Mouse (Mus musculus) C2C12 (cell line): ENCODE data around the gene Akap9. TPM values are rescaled to one million over a fixed set of nuclear protein-coding genes. Genes with fewer than 3 reads are reported as not detected.

Source experiments
- H3K27me3 ChIP-seq: one replicate; pipeline ENCODE4 v1.6.1; 2011; ENCODE audit not compliant: control insufficient read depth, insufficient read depth, insufficient read length
- H3K36me3 ChIP-seq: one replicate; pipeline ENCODE4 v1.6.1; 2011; ENCODE audit not compliant: control insufficient read depth, insufficient read depth
- H3K4me3 ChIP-seq: one replicate; pipeline ENCODE4 v1.5.1; 2011; ENCODE audit warnings: mild to moderate bottlenecking, control low read depth; ENCODE audit not compliant: poor library complexity, insufficient read depth, severe bottlenecking
- H3K79me2 ChIP-seq: one replicate; pipeline ENCODE4 v1.6.1; 2011; ENCODE audit not compliant: control insufficient read depth, insufficient read depth
- H3K79me3 ChIP-seq: one replicate; pipeline ENCODE4 v1.6.1; 2011; ENCODE audit warnings: low read depth, control low read depth
- H3ac ChIP-seq: one replicate; pipeline ENCODE3; 2011; ENCODE audit warnings: low read depth; ENCODE audit not compliant: control insufficient read depth, insufficient read length
- CEBPB ChIP-seq: IDR thresholded peaks from one replicate; pipeline ENCODE4 v1.6.1; 2011; ENCODE audit warnings: low read depth, mild to moderate bottlenecking, control low read depth, moderate library complexity
- CTCF ChIP-seq: IDR thresholded peaks from one replicate; pipeline ENCODE4 v1.5.1; 2011; ENCODE audit not compliant: control insufficient read depth, insufficient read depth, insufficient read length
- FOSL1 ChIP-seq: IDR thresholded peaks from one replicate; pipeline ENCODE4 v1.8.0; 2011; ENCODE audit warnings: mild to moderate bottlenecking, low read length; ENCODE audit not compliant: poor library complexity, insufficient read depth, severe bottlenecking
- MAX ChIP-seq: IDR thresholded peaks from one replicate; pipeline ENCODE4 v1.6.1; 2011; ENCODE audit warnings: mild to moderate bottlenecking, control low read depth
- MYOD1 ChIP-seq: IDR thresholded peaks from one replicate; pipeline ENCODE4 v1.6.1; 2011; ENCODE audit warnings: low read depth; ENCODE audit not compliant: control insufficient read depth, insufficient read length
- MYOG ChIP-seq: IDR thresholded peaks from one replicate; pipeline ENCODE4 v1.6.1; 2011; ENCODE audit not compliant: control insufficient read depth, insufficient read length; ENCODE audit errors: extremely low read depth
- USF1 ChIP-seq: IDR thresholded peaks from one replicate; pipeline ENCODE4 v1.6.1; 2011; ENCODE audit warnings: low read depth, mild to moderate bottlenecking, control low read depth, moderate library complexity
- polyA plus RNA-seq: library from polyadenylated mRNA; unstranded; fragments of >200 nt; fragmentation: generic; extraction: Trizol; gene quantifications from one replicate; pipeline ENCODE4 v1.2.1, GENCODE M21; 2012; ENCODE audit warnings: missing spikeins

Gene Akap9
- polyA plus RNA-seq, 1 experiment = 2.1 TPM

GRCm38 (mm10) chr5:3973764-3974163 lies 45.9 kb downstream of the Akap9 start:
- Histone ChIP-seq H3K79me3 (no peaks in the 10 kb centered on the region), H3K27me3 (no peaks in the 10 kb centered on the region), H3K4me3 (no peak overlapping the region), H3K36me3 (peaks cover 15% of the 10 kb centered on the region), H3K79me2 (no peaks in the 10 kb centered on the region), H3ac (no peak overlapping the region)
- TF ChIP-seq FOSL1 (no peak), MAX (no peak), CTCF (no peak), USF1 (no peak), MYOD1 (no peak), CEBPB (no peak), MYOG (no peak)

- Histone ChIP-seq H3K4me3 (no peak overlapping the region), H3ac (no peak overlapping the region), H3K36me3 (peaks cover 15% of the 10 kb centered on the region)
Observed at GRCm38 (mm10) chr5:3974896-3975295, 47.0 kb downstream of the Akap9 start.

GRCm38 (mm10) chr5:3976111-3976510 lies 48.3 kb downstream of the Akap9 start:
- H3K79me2 ChIP-seq = no peaks in the 10 kb centered on the region
- TF ChIP-seq FOSL1 = no peak
- no peak for TF ChIP-seq CTCF
- no peak for TF ChIP-seq USF1
- no peak for TF ChIP-seq MYOD1
- no peak for TF ChIP-seq CEBPB
- no peak for TF ChIP-seq MYOG
- no peak for TF ChIP-seq MAX
- H3K4me3 ChIP-seq = no peak overlapping the region
- no peaks in the 10 kb centered on the region for H3K27me3 ChIP-seq
- H3ac ChIP-seq = no peak overlapping the region
- H3K36me3 ChIP-seq = peaks cover 15% of the 10 kb centered on the region
- H3K79me3 ChIP-seq = no peaks in the 10 kb centered on the region

More at GRCm38 (mm10) chr5:3974896-3975295, 47.0 kb downstream of the Akap9 start:
- TF ChIP-seq MYOG (no peak), CEBPB (no peak)
- Histone ChIP-seq H3K79me3 (no peaks in the 10 kb centered on the region), H3K79me2 (no peaks in the 10 kb centered on the region), H3K27me3 (no peaks in the 10 kb centered on the region)

GRCm38 (mm10) chr5:3977904-3978303 lies 50.0 kb downstream of the Akap9 start:
- Histone ChIP-seq H3K79me2 (no peaks in the 10 kb centered on the region), H3K36me3 (peaks cover 15% of the 10 kb centered on the region), H3K27me3 (no peaks in the 10 kb centered on the region), H3K79me3 (no peaks in the 10 kb centered on the region), H3ac (no peak overlapping the region), H3K4me3 (no peak overlapping the region)
- no peak for TF ChIP-seq CTCF
- TF ChIP-seq CEBPB = no peak
- TF ChIP-seq MYOG = no peak
- no peak for TF ChIP-seq USF1
- no peak for TF ChIP-seq MYOD1
- TF ChIP-seq FOSL1 = no peak
- no peak for TF ChIP-seq MAX

GRCm38 (mm10) chr5:3989608-3990007 lies 61.8 kb downstream of the Akap9 start:
- H3K36me3 ChIP-seq = no peaks in the 10 kb centered on the region
- peak overlapping the region; percentile 12 for H3ac ChIP-seq
- TF ChIP-seq MAX (no peak), USF1 (no peak), CEBPB (no peak), MYOD1 (no peak), CTCF (no peak), FOSL1 (no peak), MYOG (no peak)
- no peaks in the 10 kb centered on the region for H3K79me2 ChIP-seq
- H3K27me3 ChIP-seq = no peaks in the 10 kb centered on the region
- no peaks in the 10 kb centered on the region for H3K79me3 ChIP-seq
- H3K4me3 ChIP-seq = no peak overlapping the region

- no peak overlapping the region for H3K4me3 ChIP-seq
- H3K36me3 ChIP-seq = no peaks in the 10 kb centered on the region
- no peaks in the 10 kb centered on the region for H3K79me3 ChIP-seq
- no peak overlapping the region for H3ac ChIP-seq
- TF ChIP-seq USF1 (no peak), MYOG (no peak), CEBPB (no peak), FOSL1 (no peak), MYOD1 (no peak), CTCF (no peak), MAX (no peak)
- H3K79me2 ChIP-seq = no peaks in the 10 kb centered on the region
- H3K27me3 ChIP-seq = no peaks in the 10 kb centered on the region
Observed at GRCm38 (mm10) chr5:3990499-3990898, 62.6 kb downstream of the Akap9 start.
